Mouse (Mus musculus): ENCODE data around the gene Map4k4. TPM values are rescaled to one million over a fixed set of nuclear protein-coding genes. Genes with fewer than 3 reads are reported as not detected.

Map4k4 gene
- polyA plus RNA-seq, 1 experiment = 94.7 TPM

DNA sequence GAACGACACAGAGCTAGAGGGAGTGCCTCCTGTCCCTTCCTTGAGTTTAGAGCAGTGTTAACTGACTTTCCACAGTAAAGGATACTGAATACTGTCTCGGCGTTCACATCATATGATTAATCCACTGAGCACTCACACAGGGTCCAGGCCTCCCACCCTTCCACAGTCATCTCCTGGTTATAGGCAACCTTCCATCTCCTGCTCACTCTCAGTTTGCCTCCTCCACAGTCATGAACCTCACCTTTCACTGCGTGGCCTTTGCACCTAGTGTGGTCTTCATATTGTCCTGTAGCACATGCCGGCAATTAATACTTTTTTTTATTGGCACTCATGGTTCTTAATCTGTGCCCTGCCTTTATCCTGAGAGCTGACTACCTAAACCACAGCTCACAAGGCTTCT is 128.9 kb downstream of the Map4k4 start:
- H3K4me1 ChIP-seq (ENCODE audit: control insufficient read depth, insufficient read depth, low read length) = no peaks in the 10 kb centered on the region
- TF ChIP-seq CTCF (IDR thresholded peaks at IDR 0.05; ENCODE audit: insufficient read depth, low read length) (no peak), POLR2A (IDR thresholded peaks at IDR 0.05; ENCODE audit: borderline replicate concordance, extremely low read depth, low read depth, low read length) (no peak)
- 92% methylated on average over 5 of the region's 5 CpGs for WGBS
- no peak overlapping the region for H3K4me3 ChIP-seq (replicated peaks; ENCODE audit: extremely low read depth, low read depth, low read length)
- no peak for DNase-seq

DNA sequence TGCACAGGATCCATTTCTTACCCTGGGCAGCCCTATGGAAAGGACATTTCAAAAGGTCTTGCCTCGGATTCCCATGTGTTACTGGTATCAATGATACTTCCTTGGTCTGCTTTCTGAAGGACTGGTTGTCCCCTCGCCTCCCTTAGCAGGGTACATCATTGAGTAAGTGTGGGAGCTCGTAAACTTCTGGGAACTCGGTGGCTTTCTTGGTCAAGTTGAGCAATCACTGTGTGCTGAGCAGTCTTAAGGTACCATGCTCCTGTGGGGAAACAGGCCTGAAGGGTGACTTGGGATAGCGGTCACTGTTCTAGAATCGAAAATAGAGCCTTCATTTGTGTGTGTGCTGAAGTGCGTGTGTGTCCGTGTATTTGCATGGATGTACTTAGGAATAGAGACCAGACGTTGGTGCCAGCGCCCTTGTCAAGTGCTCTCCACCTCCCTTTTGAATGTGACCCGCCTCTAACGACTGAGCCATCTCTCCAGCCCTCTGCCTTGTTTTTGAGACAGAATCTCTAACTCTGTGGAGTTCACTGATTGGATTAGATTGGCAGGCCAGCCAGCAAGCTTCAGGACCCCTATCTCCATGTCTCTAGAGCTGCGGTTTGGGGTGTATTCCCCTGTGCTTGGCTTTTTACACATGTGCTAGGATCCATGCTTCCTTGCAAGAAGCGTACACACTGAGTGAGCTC is 129.7 kb downstream of the Map4k4 start:
- Histone ChIP-seq H3K4me3 (replicated peaks; ENCODE audit: extremely low read depth, low read depth, low read length) (no peak overlapping the region), H3K4me1 (ENCODE audit: control insufficient read depth, insufficient read depth, low read length) (no peaks in the 10 kb centered on the region)
- no peak for DNase-seq
- TF ChIP-seq CTCF (IDR thresholded peaks at IDR 0.05; ENCODE audit: insufficient read depth, low read length) = no peak
- no peak for TF ChIP-seq POLR2A (IDR thresholded peaks at IDR 0.05; ENCODE audit: borderline replicate concordance, extremely low read depth, low read depth, low read length)
- 77% methylated on average over 14 of the region's 14 CpGs for WGBS

DNA sequence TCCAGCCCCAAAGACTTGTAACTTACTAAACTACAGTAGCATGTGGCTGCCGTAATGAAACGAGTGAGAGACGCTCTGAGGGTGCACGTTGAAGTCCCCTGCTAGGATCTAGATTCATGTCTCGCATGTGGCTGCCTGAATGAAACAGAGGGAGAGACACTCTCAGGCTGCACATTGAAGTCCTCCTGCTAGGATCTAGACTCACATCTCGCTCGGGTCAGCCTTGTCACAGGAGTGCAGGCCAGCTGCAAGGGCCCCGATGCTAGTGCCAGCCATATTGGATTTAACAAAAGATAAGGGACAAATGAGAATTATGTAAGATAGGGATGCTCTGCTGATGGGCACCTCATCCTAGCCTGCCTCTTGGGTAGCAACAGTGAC is 130.3 kb downstream of the Map4k4 start:
- WGBS = 87% methylated on average over 8 of the region's 8 CpGs
- DNase-seq = no peak
- no peak overlapping the region for H3K4me3 ChIP-seq (replicated peaks; ENCODE audit: extremely low read depth, low read depth, low read length)
- no peak for TF ChIP-seq CTCF (IDR thresholded peaks at IDR 0.05; ENCODE audit: insufficient read depth, low read length)
- no peak for TF ChIP-seq POLR2A (IDR thresholded peaks at IDR 0.05; ENCODE audit: borderline replicate concordance, extremely low read depth, low read depth, low read length)
- H3K4me1 ChIP-seq (ENCODE audit: control insufficient read depth, insufficient read depth, low read length) = no peaks in the 10 kb centered on the region

DNA sequence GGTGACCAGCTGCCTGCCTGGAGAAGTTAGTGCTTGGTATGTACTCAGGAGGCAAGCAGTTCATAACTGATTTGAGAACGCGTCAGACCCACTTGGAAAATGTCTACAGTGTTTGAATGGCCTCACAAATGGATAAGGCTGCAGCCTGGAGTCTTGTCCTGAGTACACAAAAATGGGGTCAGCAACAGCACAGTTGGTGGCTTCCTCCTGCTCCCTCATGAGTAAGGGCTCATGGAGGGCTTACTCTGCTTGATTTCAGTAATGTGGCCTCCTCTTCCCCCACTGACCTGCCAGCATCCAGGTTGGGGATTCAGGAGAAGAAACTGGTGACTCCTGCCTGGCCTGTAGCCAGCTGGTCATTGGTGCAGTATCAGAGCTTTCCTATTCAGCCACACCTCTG is 130.9 kb downstream of the Map4k4 start:
- 59% methylated on average over 2 of the region's 2 CpGs for WGBS
- TF ChIP-seq POLR2A (IDR thresholded peaks at IDR 0.05; ENCODE audit: borderline replicate concordance, extremely low read depth, low read depth, low read length) (no peak), CTCF (IDR thresholded peaks at IDR 0.05; ENCODE audit: insufficient read depth, low read length) (no peak)
- Histone ChIP-seq H3K4me3 (replicated peaks; ENCODE audit: extremely low read depth, low read depth, low read length) (no peak overlapping the region), H3K4me1 (ENCODE audit: control insufficient read depth, insufficient read depth, low read length) (no peaks in the 10 kb centered on the region)
- no peak for DNase-seq

DNA sequence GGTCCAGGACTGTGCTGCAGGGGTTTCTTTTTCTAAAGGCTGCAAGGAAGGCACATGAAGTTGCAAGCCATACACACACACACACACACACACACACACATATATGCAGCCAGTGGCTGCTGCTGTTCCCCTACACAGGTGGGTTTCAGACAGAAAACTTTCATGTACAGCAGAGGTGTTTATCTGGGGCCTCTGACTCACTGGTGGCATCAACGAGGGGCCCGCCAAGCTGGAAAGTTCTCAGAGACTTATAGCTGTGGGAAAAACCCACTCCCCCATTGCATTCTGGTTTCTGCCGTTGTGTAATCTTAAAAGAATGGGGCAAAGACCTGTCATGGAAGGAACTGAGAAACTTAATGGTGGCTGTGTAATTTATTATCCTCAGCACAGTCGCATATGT is 132.6 kb downstream of the Map4k4 start:
- Histone ChIP-seq H3K4me1 (ENCODE audit: control insufficient read depth, insufficient read depth, low read length) (no peaks in the 10 kb centered on the region), H3K4me3 (replicated peaks; ENCODE audit: extremely low read depth, low read depth, low read length) (no peak overlapping the region)
- TF ChIP-seq POLR2A (IDR thresholded peaks at IDR 0.05; ENCODE audit: borderline replicate concordance, extremely low read depth, low read depth, low read length) (no peak), CTCF (IDR thresholded peaks at IDR 0.05; ENCODE audit: insufficient read depth, low read length) (no peak)
- no peak for DNase-seq
- 58% methylated on average over 4 of the region's 4 CpGs for WGBS

DNA sequence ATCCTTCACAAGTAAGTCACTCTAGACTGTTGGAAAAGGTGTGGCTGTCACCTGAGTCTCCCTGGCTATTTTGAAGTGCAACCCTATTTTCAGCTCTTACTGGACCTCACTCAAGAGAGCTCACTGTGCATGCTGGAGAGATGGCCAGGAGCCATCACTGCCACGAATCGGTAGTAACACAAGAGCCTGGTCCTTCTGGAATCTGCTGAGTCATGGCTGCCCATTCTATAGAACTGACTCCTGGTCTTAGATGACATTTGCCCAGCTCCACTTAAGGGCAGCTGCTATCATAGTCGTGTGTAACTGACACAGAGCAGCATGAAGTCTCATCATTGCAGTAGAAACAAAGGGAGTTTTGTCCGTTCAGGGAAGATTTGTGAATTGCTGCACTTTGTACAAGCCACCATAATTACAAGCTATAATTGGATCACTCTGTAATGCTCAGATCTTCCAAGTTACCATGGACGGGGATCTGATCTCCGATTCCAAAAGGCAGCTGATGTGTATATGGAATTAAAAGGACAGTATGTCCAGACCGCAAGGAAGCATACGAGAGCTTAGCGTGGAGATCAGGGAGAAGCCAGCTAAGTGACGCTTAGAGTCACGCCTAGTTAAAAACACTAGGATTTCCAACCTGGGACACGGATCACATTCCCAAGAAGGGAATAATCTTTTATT is 133.2 kb downstream of the Map4k4 start:
- WGBS = 70% methylated on average over 12 of the region's 12 CpGs
- TF ChIP-seq CTCF (IDR thresholded peaks at IDR 0.05; ENCODE audit: insufficient read depth, low read length) = no peak
- TF ChIP-seq POLR2A (IDR thresholded peaks at IDR 0.05; ENCODE audit: borderline replicate concordance, extremely low read depth, low read depth, low read length) = no peak
- Histone ChIP-seq H3K4me1 (ENCODE audit: control insufficient read depth, insufficient read depth, low read length) (no peaks in the 10 kb centered on the region), H3K4me3 (replicated peaks; ENCODE audit: extremely low read depth, low read depth, low read length) (no peak overlapping the region)
- DNase-seq = no peak

DNA sequence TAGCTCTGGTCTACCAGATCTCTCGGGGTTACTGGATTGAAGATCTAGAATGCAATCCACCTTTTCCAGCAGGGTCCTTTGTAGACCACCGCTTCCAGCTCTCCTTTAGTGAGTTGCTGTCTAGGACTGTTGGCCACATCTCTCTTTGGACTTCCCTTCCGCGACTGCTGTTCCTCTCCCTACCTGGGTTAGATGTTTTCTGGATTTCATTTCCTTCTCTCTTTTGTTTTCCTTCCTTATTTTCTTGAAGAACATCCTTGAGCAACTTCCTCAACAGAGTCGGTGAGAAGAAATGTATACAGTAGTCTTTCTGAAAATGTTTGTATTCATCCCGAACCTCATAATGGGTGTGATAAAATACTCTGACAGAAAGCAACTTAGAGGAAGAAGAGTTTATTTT is 137.1 kb downstream of the Map4k4 start:
- Histone ChIP-seq H3K4me1 (ENCODE audit: control insufficient read depth, insufficient read depth, low read length) (no peaks in the 10 kb centered on the region), H3K4me3 (replicated peaks; ENCODE audit: extremely low read depth, low read depth, low read length) (no peak overlapping the region)
- 68% methylated on average over 6 of the region's 6 CpGs for WGBS
- TF ChIP-seq POLR2A (IDR thresholded peaks at IDR 0.05; ENCODE audit: borderline replicate concordance, extremely low read depth, low read depth, low read length) = no peak
- no peak for TF ChIP-seq CTCF (IDR thresholded peaks at IDR 0.05; ENCODE audit: insufficient read depth, low read length)
- no peak for DNase-seq

DNA sequence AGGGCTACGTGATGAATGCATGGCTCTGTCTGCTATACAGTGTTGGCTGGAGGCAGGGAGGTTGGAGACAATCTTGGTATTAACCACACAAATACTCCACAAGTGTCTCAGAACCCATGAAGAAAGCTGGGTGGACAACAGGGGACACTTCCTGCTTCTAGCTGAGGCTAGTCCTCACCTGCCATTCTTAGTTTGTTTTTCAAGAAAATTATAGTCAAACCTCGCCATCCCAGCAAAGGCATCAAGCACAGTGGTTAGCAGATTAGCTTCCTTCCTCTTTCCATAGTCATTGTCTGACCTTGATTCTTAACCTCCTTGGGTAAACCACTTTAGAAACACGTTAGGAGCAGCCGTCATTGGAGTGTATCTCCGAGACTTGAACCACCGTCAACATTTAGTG is 145.0 kb downstream of the Map4k4 start:
- Histone ChIP-seq H3K4me1 (ENCODE audit: control insufficient read depth, insufficient read depth, low read length) (no peaks in the 10 kb centered on the region; the same call in 1 of the 2 replicates), H3K4me3 (replicated peaks; ENCODE audit: extremely low read depth, low read depth, low read length) (no peak overlapping the region)
- TF ChIP-seq CTCF (IDR thresholded peaks at IDR 0.05; ENCODE audit: insufficient read depth, low read length) = no peak
- no peak for TF ChIP-seq POLR2A (IDR thresholded peaks at IDR 0.05; ENCODE audit: borderline replicate concordance, extremely low read depth, low read depth, low read length)
- no peak for DNase-seq
- WGBS = 56% methylated on average over 6 of the region's 6 CpGs

DNA sequence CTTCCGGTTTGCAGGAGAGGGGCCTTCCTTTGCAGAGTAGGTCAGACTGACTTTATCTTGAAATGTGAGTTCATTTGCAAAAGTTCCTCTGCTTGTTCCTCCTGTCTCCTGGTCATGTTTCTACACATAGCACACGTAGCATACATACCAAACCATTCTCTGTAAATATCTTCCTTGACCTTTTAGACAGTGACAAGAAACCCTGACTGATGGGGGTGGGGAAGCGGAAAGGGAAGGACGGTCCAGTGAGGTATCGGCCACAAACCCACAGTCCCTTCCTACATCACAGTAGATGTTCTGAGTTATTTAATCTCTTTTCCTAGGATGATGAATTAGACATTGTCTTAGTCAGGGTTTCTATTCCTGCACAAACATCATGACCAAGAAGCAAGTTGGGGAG is 145.9 kb downstream of the Map4k4 start:
- Histone ChIP-seq H3K4me1 (ENCODE audit: control insufficient read depth, insufficient read depth, low read length) (no peaks in the 10 kb centered on the region; the same call in 1 of the 2 replicates), H3K4me3 (replicated peaks; ENCODE audit: extremely low read depth, low read depth, low read length) (no peak overlapping the region)
- WGBS = 68% methylated on average over 5 of the region's 5 CpGs
- no peak for TF ChIP-seq CTCF (IDR thresholded peaks at IDR 0.05; ENCODE audit: insufficient read depth, low read length)
- no peak for TF ChIP-seq POLR2A (IDR thresholded peaks at IDR 0.05; ENCODE audit: borderline replicate concordance, extremely low read depth, low read depth, low read length)
- DNase-seq = no peak

DNA sequence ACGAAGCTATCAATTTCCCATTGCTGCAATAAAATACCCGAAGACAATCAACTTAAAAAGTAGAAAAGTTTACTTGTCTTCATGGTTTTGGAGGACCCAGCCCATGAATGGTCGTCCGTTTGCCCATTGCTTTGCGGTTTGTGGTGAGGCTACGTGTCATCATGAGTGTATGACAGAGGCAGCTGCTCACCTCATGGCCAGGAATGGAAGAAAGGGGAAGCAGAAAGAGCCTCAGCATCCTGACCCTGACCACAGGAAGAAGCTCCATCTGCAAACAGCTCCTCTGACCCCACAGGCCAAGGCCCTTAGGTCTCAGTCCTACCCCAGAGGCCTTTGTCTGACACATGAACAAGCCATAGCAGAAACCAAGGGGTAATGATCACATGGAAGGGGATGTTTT is 150.4 kb downstream of the Map4k4 start:
- no peak for DNase-seq
- Histone ChIP-seq H3K4me3 (replicated peaks; ENCODE audit: extremely low read depth, low read depth, low read length) (no peak overlapping the region), H3K4me1 (ENCODE audit: control insufficient read depth, insufficient read depth, low read length) (no peaks in the 10 kb centered on the region)
- TF ChIP-seq POLR2A (IDR thresholded peaks at IDR 0.05; ENCODE audit: borderline replicate concordance, extremely low read depth, low read depth, low read length) = no peak
- TF ChIP-seq CTCF (IDR thresholded peaks at IDR 0.05; ENCODE audit: insufficient read depth, low read length) = no peak
- 88% methylated on average over 6 of the region's 6 CpGs for WGBS

All from lung, adult 2 months (tissue).